Mouse (Mus musculus) layer of hippocampus, postnatal 14 days (tissue): ENCODE measurements around the gene Rab26. TPM values are rescaled to one million over a fixed set of nuclear protein-coding genes. Genes with fewer than 3 reads are reported as not detected.

ENCODE experiments used
- DNase-seq, 2 experiments: peaks; one replicate each; pipeline ENCODE4 v3.0.0; 2021 to 2022; ENCODE audit warnings: low spot score in 2 of 2, mixed read lengths in 1 of 2
- total RNA-seq, 2 experiments: library from RNA; stranded (reverse); gene quantifications; 2 replicates each; pipeline ENCODE4 v1.2.3; 2021

The Rab26 gene
- total RNA-seq, 2 experiments from 2014 or later, result 60.1 to 69.3 TPM

- no peak for DNase-seq
Measured at GRCm38 (mm10) chr17:24514270-24515257, 19.4 kb downstream of the Rab26 start.

GRCm38 (mm10) chr17:24513609-24514008 lies 20.4 kb downstream of the Rab26 start:
- DNase-seq, result peak in 1 of 2 experiments; percentile 79

GRCm38 (mm10) chr17:24507806-24508460 lies 26.1 kb downstream of the Rab26 start:
- no peak for DNase-seq

- DNase-seq, result no peak
Measured at GRCm38 (mm10) chr17:24507129-24507664, 26.8 kb downstream of the Rab26 start.

GRCm38 (mm10) chr17:24506332-24507070 lies 27.5 kb downstream of the Rab26 start:
- DNase-seq, result no peak

- DNase-seq, result no peak
Measured at GRCm38 (mm10) chr17:24505286-24505955, 28.6 kb downstream of the Rab26 start.

- no peak for DNase-seq
Measured at GRCm38 (mm10) chr17:24504085-24504484, 29.9 kb downstream of the Rab26 start.

GRCm38 (mm10) chr17:24502208-24502607 lies 31.8 kb downstream of the Rab26 start:
- DNase-seq, result no peak

- DNase-seq, result no peak
Measured at GRCm38 (mm10) chr17:24496026-24496425, 38.0 kb downstream of the Rab26 start.

GRCm38 (mm10) chr17:24495443-24495842 lies 38.6 kb downstream of the Rab26 start:
- peak in 1 of 2 experiments; percentile 77 for DNase-seq

GRCm38 (mm10) chr17:24494627-24495335 lies 39.2 kb downstream of the Rab26 start:
- peak in 1 of 2 experiments; percentile 77 for DNase-seq

- DNase-seq, result no peak
Measured at GRCm38 (mm10) chr17:24490399-24490798, 43.6 kb downstream of the Rab26 start.

- DNase-seq, result no peak
Measured at GRCm38 (mm10) chr17:24489265-24490030, 44.6 kb downstream of the Rab26 start.

GRCm38 (mm10) chr17:24488662-24489264 lies 45.2 kb downstream of the Rab26 start:
- DNase-seq, result no peak

GRCm38 (mm10) chr17:24488186-24488661 lies 45.8 kb downstream of the Rab26 start, which contains the start of gene Caskin1:
Gene Caskin1, plus strand, starts transcription at chr17:24488601.
- no peak for DNase-seq

GRCm38 (mm10) chr17:24485090-24485860 lies 48.7 kb downstream of the Rab26 start:
- DNase-seq, result peak in 1 of 2 experiments; percentile 66

GRCm38 (mm10) chr17:24483495-24483894 lies 50.5 kb downstream of the Rab26 start:
- DNase-seq, result no peak
